Mouse (Mus musculus) brown adipose tissue, adult 24 weeks (tissue): ENCODE measurements around the gene 1700067K01Rik. TPM values are rescaled to one million over a fixed set of nuclear protein-coding genes. Genes with fewer than 3 reads are reported as not detected.

ENCODE experiments used
- H3K27ac ChIP-seq: fragments of 200-500 bp; replicated peaks from 2 replicates; pipeline ENCODE4 v1.5.1; 2012; ENCODE audit warnings: low read depth, mild to moderate bottlenecking, low read length
- H3K4me1 ChIP-seq: fragments of 200-500 bp; 2 replicates; pipeline ENCODE4 v1.6.1; 2012; ENCODE audit warnings: low read length, mixed read lengths; ENCODE audit not compliant: control insufficient read depth, insufficient read depth, insufficient read length
- H3K4me3 ChIP-seq: fragments of 200-500 bp; 2 replicates; pipeline ENCODE4 v1.5.1; 2012; ENCODE audit warnings: low read depth, mild to moderate bottlenecking, low read length, moderate library complexity; ENCODE audit not compliant: insufficient read depth
- polyA plus RNA-seq: library from polyadenylated mRNA; stranded (reverse); fragments of >200 nt; gene quantifications from 2 replicates; pipeline ENCODE4 v1.2.4, GENCODE M21; 2012; ENCODE audit not compliant: missing spikeins, insufficient read depth, insufficient read length

The 1700067K01Rik gene
- polyA plus RNA-seq, 1 experiment: not detected

- peaks cover 7% of the 10 kb centered on the region; the same call in 1 of the 2 replicates for H3K4me1 ChIP-seq
- H3K27ac ChIP-seq: no peak overlapping the region
- H3K4me3 ChIP-seq: no peak overlapping the region
These were observed 14.5 kb downstream of the 1700067K01Rik start for GRCm38 (mm10) chr8:84015833-84016232.

GRCm38 (mm10) chr8:84019738-84020137, 18.4 kb downstream of the 1700067K01Rik start:
- Histone ChIP-seq H3K27ac (no peak overlapping the region), H3K4me1 (peaks cover 4% of the 10 kb centered on the region; the same call in 1 of the 2 replicates), H3K4me3 (no peak overlapping the region)

- H3K4me1 ChIP-seq: peaks cover 4% of the 10 kb centered on the region; the same call in 1 of the 2 replicates
- no peak within 1 kb of the TSS for H3K4me3 ChIP-seq
- no peak within 1 kb of the TSS for H3K27ac ChIP-seq
These were observed 19.8 kb downstream of the 1700067K01Rik start, which contains the start of gene Palm3 for GRCm38 (mm10) chr8:84021096-84021495. Gene Palm3 (plus strand): TSS chr8:84021471.

GRCm38 (mm10) chr8:84021569-84021968, 20.3 kb downstream of the 1700067K01Rik start:
- H3K4me1 ChIP-seq: peaks cover 4% of the 10 kb centered on the region; the same call in 1 of the 2 replicates
- no peak overlapping the region for H3K27ac ChIP-seq
- no peak overlapping the region for H3K4me3 ChIP-seq

- Histone ChIP-seq H3K4me3 (no peak overlapping the region), H3K27ac (no peak overlapping the region), H3K4me1 (peaks cover 4% of the 10 kb centered on the region; the same call in 1 of the 2 replicates)
These were observed 21.8 kb downstream of the 1700067K01Rik start for GRCm38 (mm10) chr8:84023085-84023484.

- no peak overlapping the region for H3K4me3 ChIP-seq
- peaks cover 4% of the 10 kb centered on the region; the same call in 1 of the 2 replicates for H3K4me1 ChIP-seq
- no peak overlapping the region for H3K27ac ChIP-seq
These were observed 22.3 kb downstream of the 1700067K01Rik start for GRCm38 (mm10) chr8:84023631-84024030.

GRCm38 (mm10) chr8:84024171-84024570, 22.9 kb downstream of the 1700067K01Rik start:
- H3K4me3 ChIP-seq: no peak overlapping the region
- peaks cover 4% of the 10 kb centered on the region; the same call in 1 of the 2 replicates for H3K4me1 ChIP-seq
- no peak overlapping the region for H3K27ac ChIP-seq

- Histone ChIP-seq H3K4me3 (no peak overlapping the region), H3K27ac (no peak overlapping the region), H3K4me1 (peaks cover 4% of the 10 kb centered on the region; the same call in 1 of the 2 replicates)
These were observed 24.6 kb downstream of the 1700067K01Rik start for GRCm38 (mm10) chr8:84025863-84026262.

- peaks cover 4% of the 10 kb centered on the region; the same call in 1 of the 2 replicates for H3K4me1 ChIP-seq
- H3K4me3 ChIP-seq: no peak overlapping the region
- no peak overlapping the region for H3K27ac ChIP-seq
These were observed 26.1 kb downstream of the 1700067K01Rik start for GRCm38 (mm10) chr8:84027449-84027848.

GRCm38 (mm10) chr8:84029272-84029671, 28.0 kb downstream of the 1700067K01Rik start:
- Histone ChIP-seq H3K27ac (no peak overlapping the region), H3K4me3 (no peak overlapping the region), H3K4me1 (no peaks in the 10 kb centered on the region)

GRCm38 (mm10) chr8:84032777-84033176, 31.5 kb downstream of the 1700067K01Rik start:
- H3K27ac ChIP-seq: no peak overlapping the region

GRCm38 (mm10) chr8:84038015-84038414, 36.7 kb downstream of the 1700067K01Rik start:
- Histone ChIP-seq H3K4me1 (no peaks in the 10 kb centered on the region), H3K4me3 (no peak overlapping the region)

More at GRCm38 (mm10) chr8:84032777-84033176, 31.5 kb downstream of the 1700067K01Rik start:
- no peaks in the 10 kb centered on the region for H3K4me1 ChIP-seq
- no peak overlapping the region for H3K4me3 ChIP-seq

GRCm38 (mm10) chr8:84039050-84039449, 37.7 kb downstream of the 1700067K01Rik start:
- H3K4me3 ChIP-seq: no peak overlapping the region
- no peaks in the 10 kb centered on the region for H3K4me1 ChIP-seq
- no peak overlapping the region for H3K27ac ChIP-seq

More at GRCm38 (mm10) chr8:84038015-84038414, 36.7 kb downstream of the 1700067K01Rik start:
- no peak overlapping the region for H3K27ac ChIP-seq

GRCm38 (mm10) chr8:84042066-84042947, 41.0 kb downstream of the 1700067K01Rik start, which contains the start of gene Il27ra:
Gene Il27ra (minus strand): TSS chr8:84042589.
- Histone ChIP-seq H3K27ac (0 out of 2 replicates have a peak within 1 kb of the TSS, but pooled peaks have one; percentile 25), H3K4me3 (peak within 1 kb of the TSS; percentile 69), H3K4me1 (no peaks in the 10 kb centered on the region)

GRCm38 (mm10) chr8:84042948-84043342, 41.6 kb downstream of the 1700067K01Rik start:
- Histone ChIP-seq H3K4me3 (peak overlapping the region; percentile 69), H3K4me1 (no peaks in the 10 kb centered on the region), H3K27ac (no peak overlapping the region)
